Mouse (Mus musculus): Measurements from ENCODE around the gene Tmem189.

DNA sequence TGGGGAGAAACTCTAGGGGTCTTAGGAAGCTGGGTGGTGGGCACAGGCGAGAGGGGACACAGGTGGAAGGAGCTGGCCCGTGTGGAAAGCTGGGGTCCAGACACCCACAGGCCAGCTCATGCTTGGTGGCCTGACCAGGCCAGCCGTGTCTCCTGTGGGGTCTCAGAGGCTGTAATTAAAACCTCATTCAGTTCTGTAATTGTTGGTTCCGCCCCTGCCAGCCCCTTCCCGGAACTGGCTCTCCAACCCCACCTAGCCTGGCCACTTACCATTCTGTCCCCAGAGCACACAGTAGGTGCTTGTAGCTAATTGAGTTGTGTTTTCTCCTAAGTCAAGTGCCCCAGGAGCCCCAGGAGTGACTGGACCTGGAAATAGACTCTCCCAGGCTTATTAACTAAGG lies 90.4 kb downstream of the Tmem189 start:
- TF ChIP-seq CTCF (IDR thresholded peaks at IDR 0.05; ENCODE audit: extremely low read depth, insufficient read depth, low read length), result no peak
- no peak for TF ChIP-seq POLR2A (IDR thresholded peaks at IDR 0.05; ENCODE audit: extremely low read depth, insufficient read depth, low read length)
